Mouse (Mus musculus) gonadal fat pad, adult 2 months (tissue): ENCODE results near the gene Pakap. TPM values are rescaled to one million over a fixed set of nuclear protein-coding genes. Genes with fewer than 3 reads are reported as not detected.

Source experiments
- DNase-seq: peaks from one replicate; pipeline ENCODE4 v3.0.0-alpha.2; 2012; ENCODE audit warnings: low read depth
- polyA plus RNA-seq: library from polyadenylated mRNA; depleted of rRNA; stranded (reverse); fragments of >200 nt; gene quantifications from 2 replicates; pipeline ENCODE4 v1.2.3, GENCODE M21; 2012

The Pakap gene
- polyA plus RNA-seq, 1 experiment = 3.7 TPM

- no peak for DNase-seq
These were observed 6.2 kb downstream of the Pakap start for GRCm38 (mm10) chr4:57574181-57574580.

DNA sequence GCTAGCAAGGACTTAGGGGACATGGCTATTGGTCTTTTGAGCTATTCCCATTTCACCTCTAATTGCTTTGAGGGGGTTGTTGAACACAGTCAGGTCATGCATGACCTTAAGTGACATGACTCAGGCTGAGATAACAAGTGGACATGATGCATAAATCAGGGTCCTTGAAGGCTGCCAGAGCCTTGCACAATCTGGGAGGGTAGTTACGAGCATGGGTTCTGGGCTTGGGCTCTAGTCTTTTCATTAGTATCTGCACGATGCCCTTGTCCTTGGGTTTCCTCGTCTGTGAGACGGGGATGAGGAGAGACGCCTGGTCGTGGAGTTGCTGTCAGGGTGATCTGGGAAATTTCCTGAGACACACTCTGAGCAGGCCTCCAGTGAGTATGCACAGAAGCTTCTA, 6.7 kb downstream of the Pakap start:
- no peak for DNase-seq

DNA sequence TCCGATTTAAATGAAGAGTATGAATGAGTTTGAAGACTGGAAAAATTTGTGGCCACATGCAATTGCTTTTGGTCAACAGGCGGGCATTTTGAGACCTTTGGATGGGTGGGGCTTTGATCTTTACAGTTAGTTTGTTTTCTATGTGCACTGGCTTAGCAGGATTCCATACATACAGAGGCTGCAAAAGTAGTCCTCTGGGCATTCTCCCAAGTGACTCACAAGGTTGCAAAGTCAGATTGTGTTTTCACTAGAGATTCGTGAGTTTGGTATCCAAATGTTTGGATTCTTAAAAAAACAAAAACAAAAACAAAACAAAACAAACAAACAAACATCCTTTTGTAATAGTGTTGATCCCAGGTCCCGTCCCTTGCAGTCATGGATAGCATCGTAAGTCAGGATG, 7.7 kb downstream of the Pakap start:
- DNase-seq = no peak

- DNase-seq = no peak
These were observed 8.1 kb downstream of the Pakap start for GRCm38 (mm10) chr4:57576095-57576494.

- DNase-seq = no peak
These were observed 11.7 kb downstream of the Pakap start for GRCm38 (mm10) chr4:57579683-57580082.

DNA sequence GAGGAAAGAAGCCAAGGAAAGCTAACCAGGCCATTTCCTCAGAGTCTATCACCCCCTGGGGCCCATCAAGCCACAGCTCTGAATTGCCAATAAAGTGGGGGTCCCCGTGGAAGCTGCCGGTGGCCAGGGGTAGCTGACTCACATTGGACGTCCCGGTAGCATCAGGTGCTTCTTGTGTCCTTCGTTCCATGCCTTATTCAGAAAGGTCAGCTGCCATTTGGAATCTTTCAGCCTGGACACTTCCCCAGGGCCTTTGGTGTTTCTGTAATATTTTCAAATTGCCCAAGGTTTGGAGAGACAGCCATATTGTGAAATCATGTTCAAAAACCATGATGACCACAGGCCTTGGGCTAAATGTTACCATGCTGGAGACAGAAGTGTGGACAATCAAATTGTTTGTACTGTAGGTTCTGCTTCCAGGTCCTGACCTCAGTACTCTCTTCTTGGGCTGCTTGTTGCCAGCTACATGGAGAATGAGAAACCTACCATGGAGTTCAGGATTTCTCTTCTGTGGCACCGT, 17.4 kb downstream of the Pakap start:
- no peak for DNase-seq

GRCm38 (mm10) chr4:57586933-57587658, 19.1 kb downstream of the Pakap start:
- DNase-seq = no peak

GRCm38 (mm10) chr4:57588356-57588755, 20.4 kb downstream of the Pakap start:
- no peak for DNase-seq

- no peak for DNase-seq
These were observed 24.8 kb downstream of the Pakap start for GRCm38 (mm10) chr4:57592751-57593150.

- DNase-seq = no peak
These were observed 32.0 kb downstream of the Pakap start for GRCm38 (mm10) chr4:57599946-57600345.

DNA sequence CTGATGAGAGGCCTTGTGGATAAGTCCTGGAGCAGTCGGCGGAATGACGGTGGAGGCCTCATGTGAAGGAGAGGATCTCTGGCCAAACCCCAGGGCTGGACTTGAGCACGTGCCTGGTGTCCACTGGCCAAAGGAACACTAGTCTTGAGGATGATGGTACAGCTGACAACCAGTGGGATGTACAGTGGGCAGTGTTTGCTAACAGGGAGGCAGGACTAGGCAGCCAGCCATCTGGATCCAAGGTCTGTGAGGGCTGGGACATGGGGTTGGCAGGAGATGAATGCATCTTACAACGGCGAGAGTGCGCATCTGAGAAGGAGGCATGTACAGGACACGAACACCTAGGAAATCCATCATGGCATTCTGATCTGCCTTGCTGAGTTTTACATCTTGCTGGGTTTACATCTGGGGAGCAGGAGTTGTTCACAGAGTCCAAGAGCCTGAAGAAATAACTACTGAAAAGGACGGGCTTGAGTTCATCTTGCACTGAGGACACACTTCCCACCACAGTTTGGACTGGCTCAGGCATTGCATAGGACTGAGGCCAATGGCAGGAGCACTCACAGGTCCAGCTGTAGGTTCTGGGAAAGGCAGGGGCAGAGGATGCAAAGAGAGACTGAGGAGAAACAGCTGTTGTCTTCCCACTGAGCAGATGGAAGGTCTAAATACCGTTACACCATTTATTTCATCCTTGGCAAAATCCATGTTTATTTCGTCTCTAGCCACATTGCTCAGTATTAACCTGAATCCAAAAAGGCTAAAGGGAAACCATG, 32.9 kb downstream of the Pakap start:
- no peak for DNase-seq

DNA sequence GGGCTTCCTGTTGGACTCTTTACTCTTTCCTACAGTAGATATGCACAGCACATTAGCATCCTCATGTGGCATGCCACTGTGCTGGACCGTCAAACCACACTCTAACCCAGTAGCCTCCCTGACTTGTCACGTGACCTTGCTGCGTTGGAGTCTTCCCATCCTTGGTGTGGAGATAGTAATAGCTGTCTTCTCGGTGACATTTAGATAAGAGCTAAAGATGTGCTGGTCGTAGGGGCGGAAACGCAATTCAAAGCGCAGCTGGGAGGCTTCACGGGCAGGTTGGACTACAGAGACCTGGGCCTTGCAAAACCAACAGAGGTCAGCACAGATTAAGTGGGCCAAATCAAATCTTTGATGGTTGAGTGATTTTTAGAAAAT, 33.5 kb downstream of the Pakap start:
- DNase-seq = no peak

DNA sequence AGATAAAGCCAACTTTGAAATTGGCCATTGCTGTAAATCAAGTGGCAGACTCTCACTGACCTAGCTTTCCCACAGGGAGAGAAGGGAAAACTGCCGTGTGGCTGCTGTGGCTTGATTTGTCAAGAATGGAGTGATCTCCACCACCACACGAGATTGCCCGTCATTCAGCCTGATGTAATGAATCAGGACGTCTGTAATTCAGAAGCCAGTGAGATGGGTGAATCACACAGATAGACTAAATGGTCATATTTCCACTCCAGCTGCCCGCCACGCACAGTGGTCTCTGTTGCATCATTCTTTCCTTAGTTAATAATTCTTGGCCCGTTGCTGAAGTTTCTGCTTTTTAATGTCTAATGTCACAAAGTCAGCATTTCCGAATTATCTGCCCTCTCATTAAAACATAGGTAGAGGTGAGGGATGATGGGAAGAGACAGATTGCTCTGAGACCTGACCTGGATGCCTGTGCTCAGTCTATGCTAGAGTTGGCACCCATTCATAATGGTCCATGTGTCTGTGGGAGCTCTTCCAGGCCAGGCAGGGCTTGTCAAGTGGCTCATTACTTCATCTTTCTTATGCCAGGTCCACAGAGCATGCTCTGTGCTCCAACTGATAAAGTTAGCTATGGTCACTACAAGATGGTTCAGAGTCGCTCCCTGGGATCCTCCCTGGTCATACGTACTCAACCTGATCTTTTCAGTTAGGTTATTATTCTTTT, 34.1 kb downstream of the Pakap start:
- no peak for DNase-seq

GRCm38 (mm10) chr4:57606258-57606657, 38.3 kb downstream of the Pakap start:
- DNase-seq = no peak

DNA sequence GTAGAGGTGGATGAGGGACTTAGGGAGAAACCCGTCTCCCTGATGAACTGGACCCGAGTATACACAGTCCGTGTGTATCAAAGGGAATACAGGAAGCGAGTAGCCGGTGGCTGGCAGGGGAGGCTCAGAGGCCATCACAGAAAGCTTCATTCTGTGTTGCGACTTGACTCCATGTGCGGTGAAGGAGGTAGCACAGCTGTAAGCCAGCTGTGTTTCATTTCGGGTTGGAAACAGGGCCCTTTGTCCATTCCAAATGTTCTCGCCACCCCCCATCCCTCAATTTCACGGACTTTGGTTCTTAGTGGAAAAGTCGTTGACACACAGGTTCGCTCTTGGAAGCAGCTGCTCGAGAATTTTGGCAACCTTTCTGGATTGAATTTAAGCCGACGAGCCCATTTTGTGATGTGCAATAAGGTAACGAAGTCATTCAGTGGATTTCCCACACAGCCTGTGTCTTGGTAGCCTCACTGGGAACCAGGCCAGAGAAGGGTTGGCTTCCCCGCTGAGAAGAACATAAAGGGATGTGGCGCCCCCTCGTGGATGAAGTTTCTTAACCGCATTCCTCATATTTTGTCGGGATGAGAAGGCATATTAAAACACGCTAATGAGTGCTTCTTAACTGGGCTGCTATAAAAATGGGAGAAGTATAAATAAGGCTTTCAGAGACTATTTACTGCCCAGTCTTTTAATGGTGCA, 39.4 kb downstream of the Pakap start:
- no peak for DNase-seq

DNA sequence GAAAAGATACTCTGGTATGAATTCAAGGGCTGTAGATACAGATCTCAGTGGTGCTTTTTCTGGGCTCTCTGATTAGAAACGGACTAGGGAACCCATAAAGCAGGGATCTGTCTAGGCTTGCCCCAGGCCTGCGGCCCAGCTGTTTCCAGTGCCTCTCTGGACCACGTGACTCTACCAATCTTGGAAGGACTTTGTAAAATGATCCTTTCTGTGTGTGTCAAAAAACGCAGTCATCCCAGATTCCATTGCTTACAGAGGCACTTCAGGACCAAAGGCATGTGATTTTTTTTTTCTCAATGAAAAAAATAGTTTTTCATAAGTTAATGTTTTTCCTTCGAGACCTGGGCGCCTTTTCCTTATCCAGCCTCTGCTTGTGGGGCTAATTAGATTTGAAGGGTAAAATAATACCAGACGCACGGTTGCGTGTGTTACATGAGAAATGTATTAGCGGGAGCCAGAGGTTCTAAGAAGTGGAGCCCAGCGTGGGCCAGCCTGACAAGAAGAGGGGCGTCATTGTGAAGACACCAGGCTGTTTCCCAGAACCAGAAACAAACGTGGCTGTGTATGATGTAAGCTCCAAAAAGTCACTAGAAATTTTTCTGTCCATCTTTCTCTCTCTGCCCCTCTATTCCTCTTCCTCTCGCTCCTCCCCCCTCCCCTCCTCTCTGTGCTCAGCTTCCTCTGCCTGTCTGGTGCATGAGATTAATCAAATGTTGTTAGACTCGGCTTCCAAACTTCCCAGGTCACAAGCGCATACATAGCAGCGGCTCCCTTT, 43.5 kb downstream of the Pakap start:
- DNase-seq = no peak

DNA sequence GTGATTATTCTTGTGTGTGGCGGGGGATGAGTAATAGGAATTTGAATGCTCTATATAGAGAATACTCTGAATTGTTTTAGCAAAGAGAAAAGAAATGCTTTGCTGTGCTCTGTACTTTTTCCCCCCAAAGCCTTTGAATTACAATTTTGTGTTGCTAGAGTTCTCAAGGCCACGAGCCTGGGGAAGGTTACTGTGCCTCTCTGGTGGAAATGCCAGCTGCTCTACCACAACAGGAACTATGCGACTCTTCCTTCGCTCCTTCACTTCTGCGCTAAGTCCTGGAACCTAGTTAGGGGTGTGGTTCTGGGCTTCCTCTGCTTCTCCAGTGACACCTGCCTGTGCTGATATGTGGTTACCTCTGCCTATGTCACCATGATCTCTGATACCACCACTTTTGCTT, 44.7 kb downstream of the Pakap start:
- no peak for DNase-seq

GRCm38 (mm10) chr4:57614686-57615085, 46.7 kb downstream of the Pakap start:
- DNase-seq = no peak

- DNase-seq = no peak
These were observed 50.8 kb downstream of the Pakap start for GRCm38 (mm10) chr4:57618743-57619142.

- no peak for DNase-seq
These were observed 54.8 kb downstream of the Pakap start for GRCm38 (mm10) chr4:57622816-57623215.

- no peak for DNase-seq
These were observed 56.8 kb downstream of the Pakap start for GRCm38 (mm10) chr4:57624819-57625218.
